Mouse (Mus musculus) embryonic fibroblast, embryonic 13.5 days (primary cell): Measurements from ENCODE around the gene Them4.

Experiments used
- CTCF ChIP-seq: IDR thresholded peaks from 2 replicates; pipeline ENCODE4 v1.5.1; 2011; ENCODE audit warnings: mild to moderate bottlenecking, control low read depth, low read length, moderate library complexity, borderline replicate concordance; ENCODE audit not compliant: insufficient read depth
- POLR2A ChIP-seq: IDR thresholded peaks from 2 replicates; pipeline ENCODE4 v1.6.1; 2011; ENCODE audit warnings: low read depth, mild to moderate bottlenecking, control low read depth, low read length, moderate library complexity

DNA sequence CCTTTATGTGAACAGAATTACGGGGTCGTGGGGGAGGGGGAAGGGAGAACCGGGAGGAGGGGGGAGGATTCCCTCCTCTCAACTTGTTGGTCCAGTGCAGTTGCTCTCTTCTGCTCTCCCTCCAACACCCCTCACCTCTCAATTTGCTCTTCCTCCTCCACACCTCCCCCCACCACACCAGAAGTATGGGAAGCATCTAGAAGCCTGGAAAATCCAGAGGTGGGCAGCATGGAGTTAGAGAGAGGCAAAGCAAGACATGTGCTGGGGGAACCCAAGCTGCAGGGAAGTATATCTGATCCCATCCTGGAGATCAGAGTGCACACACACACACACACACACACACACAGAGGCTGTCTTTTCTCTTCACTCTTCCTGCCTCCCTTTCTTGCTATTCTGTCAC, 62.1 kb downstream of the Them4 start:
- TF ChIP-seq CTCF (no peak), POLR2A (no peak)
